Mouse (Mus musculus): ENCODE measurements at regions not wholly inside any gene's neighbourhood (a gene's known extent, or its start where the extent isn't known, plus 50 kb on each side); places are given as distances from the start of the nearest gene placed in this dataset.

DNA sequence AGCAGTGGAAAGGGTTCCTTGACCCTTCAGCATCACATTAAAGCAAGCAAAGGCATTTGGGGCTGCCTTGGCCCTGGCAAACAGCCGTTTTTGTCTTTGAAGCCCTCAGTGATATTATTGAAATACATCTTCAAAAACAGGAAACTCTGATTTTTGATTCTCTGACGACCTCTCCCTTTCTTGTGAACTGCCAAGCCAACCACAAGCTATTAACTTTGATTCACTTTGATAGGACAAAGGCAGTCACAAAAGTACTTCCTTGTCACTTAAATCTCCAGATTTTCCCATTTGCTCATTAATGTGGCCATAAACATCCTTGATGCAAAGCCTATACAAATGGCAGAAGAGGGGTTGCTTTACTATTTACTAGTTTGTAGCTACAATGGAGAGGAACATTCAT is 70.0 kb downstream of the Tmsb4x start:
- TF ChIP-seq CTCF (IDR thresholded peaks at IDR 0.05; ENCODE audit: low read depth, low read length): no peak
- no peak for TF ChIP-seq POLR2A (IDR thresholded peaks at IDR 0.05; ENCODE audit: borderline replicate concordance, low read depth, low read length)

All from bone marrow macrophage, adult 2 months (primary cell).